Mouse (Mus musculus): Measurements from ENCODE around the gene Ndufs5.

GRCm38 (mm10) chr4:123666517-123666916 is 51.5 kb downstream of the Ndufs5 start:
- no peak for TF ChIP-seq CTCF (IDR thresholded peaks at IDR 0.05; ENCODE audit: low read depth, low read length)
- TF ChIP-seq POLR2A (IDR thresholded peaks at IDR 0.05; ENCODE audit: borderline replicate concordance, low read depth, low read length), result no peak

Measured in bone marrow macrophage, adult 2 months (primary cell).